Mouse (Mus musculus) A20 (cell line): Measurements from ENCODE around the gene Ell.

Experiments
- DNase-seq: peaks from one replicate; pipeline ENCODE4 v3.0.0-alpha.2; 2011; ENCODE audit warnings: low read depth, low spot score

Gene Ell

GRCm38 (mm10) chr8:70539077-70539813 lies at the start of gene Ell:
Ell (plus strand) TSS chr8:70539457.
- peak; percentile 100 for DNase-seq

DNA sequence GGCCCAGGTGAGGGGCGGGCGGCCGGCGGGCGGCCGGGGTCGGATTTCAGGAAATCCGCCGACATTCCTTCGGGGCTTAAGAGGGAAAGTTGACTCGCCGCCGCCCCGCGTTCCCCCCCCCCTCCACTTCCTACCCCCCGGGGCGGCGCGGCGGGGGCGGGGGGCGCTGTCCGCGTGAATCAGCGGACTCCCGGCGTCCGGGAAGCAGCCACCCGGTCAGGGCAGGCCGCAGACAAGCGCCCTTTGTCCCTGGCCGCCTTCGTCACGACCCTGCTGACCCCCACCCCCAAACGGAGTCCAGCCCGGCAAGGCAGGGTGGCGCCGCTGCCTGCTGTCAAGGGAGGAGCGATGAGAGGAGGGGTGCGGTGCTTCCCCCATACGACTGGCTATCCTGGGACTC lies 49.7 kb upstream of the Ell start:
- DNase-seq: no peak

DNA sequence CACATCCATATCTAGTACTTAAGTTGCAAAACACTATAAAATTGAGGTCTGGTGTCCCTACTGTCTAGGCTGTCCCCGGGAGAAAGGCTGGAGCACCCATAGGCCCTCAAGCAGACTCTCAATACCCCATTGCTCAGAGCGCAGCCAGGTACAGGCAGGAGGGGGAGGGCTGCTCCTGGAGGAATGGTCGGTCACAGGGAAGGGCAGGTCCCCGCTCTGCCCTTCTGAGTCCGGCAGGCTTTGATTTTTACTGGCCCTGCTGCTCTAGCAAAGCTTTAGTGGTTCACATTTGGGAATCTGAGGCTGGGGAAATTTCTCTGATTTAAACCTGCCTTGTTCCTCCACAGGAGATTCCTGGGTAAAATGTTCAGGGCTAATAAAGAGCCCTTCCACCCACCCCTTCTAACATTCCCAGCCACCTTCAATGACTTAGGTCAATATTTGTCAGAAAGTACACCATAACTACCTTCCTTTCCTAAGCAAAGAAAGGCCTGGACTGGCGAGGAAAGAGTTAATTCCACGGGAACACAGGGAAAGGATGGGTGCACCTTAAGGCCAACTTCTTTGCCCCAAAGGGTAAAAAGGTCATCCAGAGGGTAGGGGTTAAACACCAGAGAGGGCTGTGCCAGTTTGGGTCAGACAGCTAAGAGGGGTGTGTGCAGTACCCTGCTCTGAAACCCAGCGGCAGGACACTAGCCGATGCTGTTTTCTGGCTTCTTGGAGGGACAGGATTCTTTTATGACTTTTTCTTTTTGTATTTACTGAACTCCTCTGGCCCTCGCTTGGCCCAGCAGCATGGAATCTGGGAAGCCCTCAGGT lies 49.0 kb upstream of the Ell start:
- DNase-seq: no peak

- DNase-seq: no peak
Measured at GRCm38 (mm10) chr8:70490880-70491495, 48.3 kb upstream of the Ell start.

DNA sequence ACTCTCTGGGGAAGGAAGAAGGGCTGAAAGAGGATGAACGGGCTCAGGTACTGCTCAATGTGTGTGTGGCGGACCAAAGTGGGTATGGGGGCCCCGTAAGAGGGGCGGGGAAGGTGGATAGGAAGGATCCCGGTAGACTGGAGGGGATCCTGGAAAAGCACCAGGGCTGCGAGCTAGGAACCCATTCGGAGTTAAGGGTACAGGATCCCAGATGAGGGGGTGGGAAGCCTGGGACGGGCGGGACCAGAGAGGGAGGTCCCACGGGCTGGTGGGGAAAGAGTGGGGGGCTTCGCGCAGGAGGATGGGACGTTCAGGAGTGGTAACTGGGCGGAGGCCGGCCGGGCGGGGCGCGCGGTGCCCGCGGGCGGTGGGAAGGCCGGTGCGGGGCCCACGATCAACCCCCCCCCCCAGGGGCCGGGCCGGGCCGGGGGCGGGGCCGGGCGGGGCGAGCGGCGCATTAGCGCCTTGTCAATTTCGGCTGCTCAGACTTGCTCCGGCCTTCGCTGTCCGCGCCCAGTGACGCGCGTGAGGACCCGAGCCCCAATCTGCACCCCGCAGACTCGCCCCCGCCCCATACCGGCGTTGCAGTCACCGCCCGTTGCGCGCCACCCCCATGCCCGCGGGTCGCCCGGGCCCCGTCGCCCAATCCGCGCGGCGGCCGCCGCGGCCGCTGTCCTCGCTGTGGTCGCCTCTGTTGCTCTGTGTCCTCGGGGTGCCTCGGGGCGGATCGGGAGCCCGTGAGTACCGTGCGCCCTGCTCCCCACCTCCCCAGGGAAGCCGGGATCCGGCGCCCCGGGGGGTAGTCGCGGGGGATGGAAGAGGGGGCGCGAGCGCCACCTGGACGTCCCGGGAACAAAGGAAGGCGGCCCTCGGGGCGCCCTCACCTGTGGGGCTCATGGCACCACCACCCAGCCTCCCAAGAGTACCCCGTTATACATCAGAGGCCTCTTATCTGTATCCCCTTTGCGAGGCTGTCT lies 46.3 kb upstream of the Ell start, which contains the start of gene Crlf1:
TSS of gene Crlf1 (plus strand) at position 495 of the 977 bp plus-strand sequence.
- no peak for DNase-seq

DNA sequence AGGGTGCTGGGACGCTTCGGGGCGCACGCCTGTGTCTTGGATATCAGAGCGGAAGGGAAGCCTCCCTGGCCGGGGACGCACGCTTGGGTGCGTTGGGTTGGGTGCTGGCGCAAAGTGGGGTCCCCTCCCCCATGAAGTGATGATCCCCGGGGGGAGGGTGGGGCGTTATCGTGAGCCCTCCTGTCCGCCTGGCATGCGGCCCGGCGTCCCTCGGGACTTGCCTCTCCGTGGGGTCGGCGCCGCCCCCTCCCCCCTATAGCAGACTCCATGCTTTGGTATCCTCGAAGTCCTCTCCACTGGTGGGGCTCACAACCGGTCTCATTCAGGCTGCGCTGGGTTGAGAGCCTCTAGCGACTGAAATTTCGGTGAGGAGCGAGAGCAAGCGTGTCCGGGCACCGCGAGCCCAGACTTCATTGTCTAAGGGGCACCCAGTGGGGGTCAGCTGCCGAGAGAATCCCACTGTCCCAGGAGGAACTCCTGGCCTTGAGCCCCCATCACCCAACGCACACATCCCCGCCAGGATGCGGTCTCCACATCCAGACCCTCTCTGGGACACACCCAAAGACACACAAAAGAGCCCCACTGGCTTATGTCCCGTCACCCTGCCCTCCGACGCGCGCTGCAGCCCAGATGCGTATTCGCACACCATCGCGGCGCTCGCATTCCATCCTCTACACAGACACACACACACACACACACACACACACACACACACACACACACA lies 45.4 kb upstream of the Ell start:
- DNase-seq: no peak

DNA sequence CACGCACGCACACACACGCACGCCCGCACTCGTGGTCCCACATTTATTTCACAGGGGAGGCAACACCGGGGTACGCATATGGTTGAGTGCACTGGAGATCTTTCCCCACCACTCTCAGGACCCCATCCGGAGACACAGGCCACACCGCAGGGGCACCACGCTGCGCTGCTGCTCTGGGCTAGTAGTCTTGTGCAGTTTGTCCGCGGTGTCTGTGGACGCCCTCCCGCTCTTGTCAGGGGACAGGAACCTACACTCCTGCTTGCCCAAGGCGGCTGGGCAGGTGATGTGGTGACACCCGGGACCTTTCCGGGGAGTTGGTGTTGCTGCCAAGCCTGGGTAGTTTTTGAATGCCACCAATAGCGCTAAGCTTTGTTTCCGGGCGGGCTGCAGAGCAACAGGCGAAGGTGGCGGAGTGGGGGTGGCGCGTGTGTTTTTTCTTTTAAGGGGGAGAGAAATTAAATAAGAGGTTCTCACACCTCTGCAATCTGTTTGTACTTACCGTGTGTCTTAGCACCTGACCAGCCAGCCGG lies 44.8 kb upstream of the Ell start:
- no peak for DNase-seq

- no peak for DNase-seq
Measured at GRCm38 (mm10) chr8:70495001-70495770, 44.1 kb upstream of the Ell start.

DNA sequence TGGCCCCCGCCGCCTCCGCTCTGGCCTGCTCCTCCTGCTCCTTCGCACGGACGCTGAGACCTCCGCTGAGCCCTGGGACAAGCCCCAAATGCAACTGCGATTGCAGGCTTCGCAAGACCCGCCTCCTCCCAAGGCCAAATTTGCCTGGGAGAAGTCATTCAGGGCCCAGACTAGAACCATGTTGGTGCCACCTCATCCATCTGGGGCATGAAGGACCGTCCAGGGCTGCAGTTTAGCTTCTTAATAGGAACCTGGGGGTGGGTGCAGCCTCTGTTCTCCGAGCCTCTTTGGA lies 43.5 kb upstream of the Ell start:
- DNase-seq: no peak

GRCm38 (mm10) chr8:70500386-70501301 lies 38.6 kb upstream of the Ell start:
- DNase-seq: peak; percentile 76

DNA sequence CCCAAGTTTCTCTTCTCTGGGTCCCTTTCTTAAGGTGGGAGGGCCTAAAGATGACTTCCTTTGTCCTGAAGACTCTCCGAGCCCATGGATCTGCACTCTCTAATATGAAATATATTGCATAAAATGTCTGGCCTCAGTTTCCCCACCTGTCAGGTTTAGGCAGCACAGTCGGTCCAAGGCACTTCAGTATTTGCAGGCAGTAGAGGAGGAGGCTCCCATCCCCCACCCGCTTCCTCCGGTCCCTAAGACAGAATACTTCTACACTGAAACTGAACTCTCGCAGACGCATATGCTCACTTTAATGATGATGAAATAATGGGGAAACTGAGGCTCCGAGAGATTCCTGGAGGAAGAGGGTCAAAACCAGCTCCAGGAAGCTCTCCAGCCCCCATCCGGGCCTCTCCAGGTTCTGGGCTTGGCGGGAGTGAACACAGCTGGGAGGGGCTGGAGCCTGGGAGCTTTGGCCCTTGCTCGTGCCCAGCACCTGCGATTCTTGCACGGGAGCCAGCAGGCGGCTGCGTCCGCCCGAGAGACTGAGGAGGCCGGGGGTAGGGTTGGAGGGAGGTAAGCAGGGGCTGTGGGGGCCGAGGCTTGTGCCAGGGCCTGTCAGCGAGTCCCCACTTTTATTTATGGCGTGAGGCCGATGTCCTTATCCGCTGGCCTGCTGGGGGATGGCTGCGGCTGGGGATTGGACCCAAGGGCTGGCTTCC lies 37.3 kb upstream of the Ell start:
- no peak for DNase-seq

DNA sequence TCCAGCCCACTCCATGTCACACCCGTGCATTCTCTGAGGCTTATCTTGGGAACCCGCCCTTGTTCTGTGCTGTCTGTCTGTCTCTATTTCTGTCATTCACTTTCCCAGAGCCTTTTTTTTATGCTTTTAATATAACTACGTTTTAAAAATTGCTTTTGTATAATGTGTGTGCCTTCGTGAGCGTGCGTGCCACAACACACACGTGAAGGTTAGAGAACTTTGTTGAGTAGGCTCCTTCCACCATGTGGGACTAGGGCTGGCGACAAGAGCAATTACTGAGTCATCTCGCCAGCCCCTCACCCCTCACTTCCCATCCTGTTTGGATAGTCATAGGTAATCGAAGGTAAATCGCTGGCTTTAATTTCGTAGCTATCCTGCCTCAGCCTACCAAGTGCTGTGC lies 36.7 kb upstream of the Ell start:
- DNase-seq: no peak

- DNase-seq: peak; percentile 72
Measured at GRCm38 (mm10) chr8:70503062-70503750, 36.1 kb upstream of the Ell start.

GRCm38 (mm10) chr8:70504291-70504716 lies 35.0 kb upstream of the Ell start:
- no peak for DNase-seq

GRCm38 (mm10) chr8:70504851-70505250 lies 34.4 kb upstream of the Ell start:
- DNase-seq: peak; percentile 76

- no peak for DNase-seq
Measured at GRCm38 (mm10) chr8:70505698-70506327, 33.4 kb upstream of the Ell start.
